ENCODE assay signal across 11 mouse cellular contexts in genomic region chr19:22939836-22940235, GRCm38 (mm10).
DNase-seq lines count a peak whose midpoint lies in the region; ATAC-seq and TF ChIP-seq lines count a peak whose summit lies in the region.
"Had no signal": no experiment of that assay in that cellular context is flagged by ENCODE, and none has a peak within 500 bp of the region (broad histone marks: within the 10 kb centered on the region; RNA-seq: fewer than 3 reads in every experiment).

No protein-coding gene starts in this region.

- no peak for TF ChIP-seq CTCF in liver, postnatal 0 days (IDR thresholded peaks at IDR 0.05; ENCODE audit: low read depth)

- TF ChIP-seq EP300 in liver, postnatal 0 days (IDR thresholded peaks at IDR 0.05; ENCODE audit: low read depth): no peak

- no peaks in the 10 kb centered on the region for H3K9me3 ChIP-seq in hindbrain, embryonic 15.5 days
- no peaks in the 10 kb centered on the region for H3K9me3 ChIP-seq in hindbrain, embryonic 10.5 days
- no peaks in the 10 kb centered on the region for H3K9me3 ChIP-seq in intestine, embryonic 16.5 days (ENCODE audit: control insufficient read depth, low read length)
- no peaks in the 10 kb centered on the region for H3K9me3 ChIP-seq in liver, postnatal 0 days (ENCODE audit: low read length)
- H3K9me3 ChIP-seq: embryonic facial prominence, embryonic 13.5 days; liver, embryonic 12.5 days; stomach, embryonic 15.5 days had no signal

- no peak for DNase-seq in hindbrain, embryonic 10.5 days (ENCODE audit: low spot score)
- DNase-seq in cerebellum, adult 11 months: peak; percentile 57
- peak; percentile 66 for DNase-seq in cerebellum, adult 8-10 months
- no peak for DNase-seq in gastrocnemius, postnatal 14 days
- DNase-seq in liver, postnatal 0 days: no peak

- no peaks in the 10 kb centered on the region for H3K27me3 ChIP-seq in hindbrain, embryonic 15.5 days
- H3K27me3 ChIP-seq in hindbrain, embryonic 10.5 days (ENCODE audit: insufficient read depth, poor library complexity, severe bottlenecking): no peaks in the 10 kb centered on the region
- H3K27me3 ChIP-seq in intestine, embryonic 16.5 days (replicated peaks; ENCODE audit: control insufficient read depth, insufficient read depth, low read length): no peaks in the 10 kb centered on the region
- no peaks in the 10 kb centered on the region for H3K27me3 ChIP-seq in liver, postnatal 0 days (ENCODE audit: insufficient read depth, low read length)
- H3K27me3 ChIP-seq: embryonic facial prominence, embryonic 13.5 days; liver, embryonic 12.5 days; stomach, embryonic 15.5 days had no signal

- no peak overlapping the region for H3K4me3 ChIP-seq in hindbrain, embryonic 15.5 days
- no peak overlapping the region for H3K4me3 ChIP-seq in hindbrain, embryonic 10.5 days
- no peak overlapping the region for H3K4me3 ChIP-seq in intestine, embryonic 16.5 days (ENCODE audit: low read length)
- H3K4me3 ChIP-seq in liver, postnatal 0 days (ENCODE audit: low read depth, low read length): no peak overlapping the region
- H3K4me3 ChIP-seq: embryonic facial prominence, embryonic 13.5 days; liver, embryonic 12.5 days; stomach, embryonic 15.5 days had no signal

- H3K27ac ChIP-seq in hindbrain, embryonic 15.5 days (replicated peaks): peak overlapping the region; percentile 56
- H3K27ac ChIP-seq in hindbrain, embryonic 10.5 days: no peak overlapping the region; the same call in 1 of the 2 replicates
- peak overlapping the region; percentile 47; the same call in 1 of the 2 replicates for H3K27ac ChIP-seq in intestine, embryonic 16.5 days (ENCODE audit: low read length)
- no peak overlapping the region for H3K27ac ChIP-seq in liver, postnatal 0 days (ENCODE audit: low read depth)
- H3K27ac ChIP-seq: embryonic facial prominence, embryonic 13.5 days; liver, embryonic 12.5 days; macrophage; stomach, embryonic 15.5 days had no signal

- no peak overlapping the region for H3K4me2 ChIP-seq in hindbrain, embryonic 15.5 days
- H3K4me2 ChIP-seq in intestine, embryonic 16.5 days (ENCODE audit: low read depth, low read length): no peak overlapping the region
- H3K4me2 ChIP-seq in liver, postnatal 0 days (ENCODE audit: low read depth, low read length): no peak overlapping the region
- H3K4me2 ChIP-seq: embryonic facial prominence, embryonic 13.5 days; liver, embryonic 12.5 days; stomach, embryonic 15.5 days had no signal

- ATAC-seq in hindbrain, embryonic 15.5 days (ENCODE audit: low FRiP score, low read depth): no peak
- no peak for ATAC-seq in intestine, embryonic 16.5 days
- ATAC-seq in liver, postnatal 0 days: no peak
- ATAC-seq: liver, embryonic 12.5 days had no signal

- no peaks in the 10 kb centered on the region for H3K36me3 ChIP-seq in hindbrain, embryonic 15.5 days
- no peaks in the 10 kb centered on the region for H3K36me3 ChIP-seq in hindbrain, embryonic 10.5 days
- H3K36me3 ChIP-seq in intestine, embryonic 16.5 days (ENCODE audit: control insufficient read depth, insufficient read depth, low read length): no peaks in the 10 kb centered on the region
- H3K36me3 ChIP-seq in liver, postnatal 0 days (replicated peaks; ENCODE audit: insufficient read depth, low read length): no peaks in the 10 kb centered on the region
- H3K36me3 ChIP-seq: embryonic facial prominence, embryonic 13.5 days; liver, embryonic 12.5 days; stomach, embryonic 15.5 days had no signal

- H3K4me1 ChIP-seq in hindbrain, embryonic 15.5 days (replicated peaks): peaks cover 19% of the 10 kb centered on the region; the same call in 1 of the 2 replicates
- peaks cover 3% of the 10 kb centered on the region; the same call in 1 of the 2 replicates for H3K4me1 ChIP-seq in hindbrain, embryonic 10.5 days (replicated peaks)
- H3K4me1 ChIP-seq in intestine, embryonic 16.5 days (ENCODE audit: control insufficient read depth, insufficient read depth, low read length): no peaks in the 10 kb centered on the region
- H3K4me1 ChIP-seq in liver, postnatal 0 days (ENCODE audit: insufficient read depth): no peaks in the 10 kb centered on the region
- H3K4me1 ChIP-seq: liver, embryonic 12.5 days; stomach, embryonic 15.5 days had no signal

- intact Hi-C loops in gastrocnemius, postnatal 14 days (cut with DNase I; ENCODE audit: low total_unique reads): loop anchor here (10.0 kb wide), 1 partner anchor 225 kb away; no protein-coding TSS in a partner anchor

- no peak overlapping the region for H3K9ac ChIP-seq in hindbrain, embryonic 15.5 days
- H3K9ac ChIP-seq in intestine, embryonic 16.5 days (ENCODE audit: low read depth, low read length): no peak overlapping the region
- H3K9ac ChIP-seq in liver, postnatal 0 days (replicated peaks): no peak overlapping the region
- H3K9ac ChIP-seq: embryonic facial prominence, embryonic 13.5 days; liver, embryonic 12.5 days; stomach, embryonic 15.5 days had no signal

- 49% methylated on average over 5 of the region's 5 CpGs for WGBS in hindbrain, embryonic 15.5 days
- WGBS in hindbrain, embryonic 10.5 days: 72% methylated on average over 5 of the region's 5 CpGs
- 58% methylated on average over 5 of the region's 5 CpGs for WGBS in intestine, embryonic 16.5 days
- WGBS in liver, postnatal 0 days (ENCODE audit: insufficient replicate concordance): 70% methylated on average over 5 of the region's 5 CpGs

Comparison
In these comparisons a context has a peak if more than half of its experiments do, and no peak if none do; other contexts are left out.
1. H3K27ac ChIP-seq: peak in hindbrain, embryonic 15.5 days (single experiment) and intestine, embryonic 16.5 days (single experiment); none in hindbrain, embryonic 10.5 days (single experiment) and liver, postnatal 0 days (single experiment).
2. DNase-seq: peak in cerebellum, adult 11 months (single experiment) and cerebellum, adult 8-10 months (single experiment); none in hindbrain, embryonic 10.5 days (single experiment), gastrocnemius, postnatal 14 days (single experiment) and liver, postnatal 0 days (single experiment).